Mouse (Mus musculus) R1 (cell line): ENCODE results near the gene Pld6.
A peak's percentile ranks its signal among the peaks of the same experiment; 100 is the strongest.

Source experiments
- DNase-seq: peaks from one replicate; pipeline ENCODE4 v3.0.0-alpha.2; 2018; ENCODE audit warnings: low read depth, low spot score

Gene Pld6

DNA sequence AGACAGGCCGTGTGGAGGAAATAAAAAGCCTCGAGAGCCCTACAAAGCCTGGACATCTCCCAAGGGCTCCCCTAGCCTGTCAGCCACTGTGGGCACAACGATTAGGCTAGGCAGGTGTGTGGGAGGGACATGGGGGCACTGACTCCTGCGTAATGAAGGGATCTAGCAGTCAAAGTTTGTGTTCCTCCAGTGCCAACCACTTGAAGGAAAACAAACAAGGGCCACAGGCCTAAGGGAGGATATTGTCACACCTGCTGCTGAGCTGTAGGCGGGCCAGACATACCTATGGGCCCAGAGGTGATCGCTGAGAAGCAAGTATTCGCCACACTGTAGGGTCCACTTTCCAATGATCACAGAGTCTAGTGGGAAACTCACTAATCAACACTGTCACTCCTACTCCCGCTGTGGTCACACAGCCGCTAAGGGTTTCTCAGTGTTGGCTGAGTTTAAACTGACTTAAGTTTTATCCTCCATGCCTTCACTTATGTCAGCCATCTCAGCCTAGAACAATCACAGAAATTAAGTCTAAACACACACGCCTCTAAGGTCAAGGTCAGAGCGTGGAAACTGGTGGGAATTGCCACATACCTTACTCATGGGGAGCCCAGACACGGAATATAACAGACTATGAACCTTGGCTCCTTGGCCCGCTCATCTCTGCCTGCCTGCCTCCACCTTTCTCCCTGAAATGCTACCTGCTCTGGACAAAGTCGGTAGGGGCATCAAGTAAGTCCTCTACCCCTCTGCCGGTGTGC lies 824 bp downstream of the Pld6 start:
- DNase-seq: peak; percentile 68

DNA sequence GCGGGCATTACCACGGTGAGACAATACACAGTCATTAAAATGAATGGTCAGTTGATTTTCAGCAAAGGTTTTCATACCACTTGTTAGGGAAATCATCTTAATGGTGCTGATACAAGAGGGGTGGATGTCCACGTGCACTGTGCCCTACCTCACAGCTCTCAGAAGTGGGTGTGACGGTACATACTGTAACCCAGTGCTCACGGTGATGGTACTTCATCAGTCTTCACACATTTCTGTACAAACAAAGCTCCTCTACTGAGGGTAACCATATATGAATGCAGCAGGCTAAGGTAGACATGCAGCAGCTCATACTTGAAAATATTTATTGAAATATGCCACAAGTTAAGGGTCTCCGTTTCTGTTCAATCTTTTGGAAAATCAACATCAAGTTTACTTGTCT lies 3.9 kb downstream of the Pld6 start:
- no peak for DNase-seq

DNA sequence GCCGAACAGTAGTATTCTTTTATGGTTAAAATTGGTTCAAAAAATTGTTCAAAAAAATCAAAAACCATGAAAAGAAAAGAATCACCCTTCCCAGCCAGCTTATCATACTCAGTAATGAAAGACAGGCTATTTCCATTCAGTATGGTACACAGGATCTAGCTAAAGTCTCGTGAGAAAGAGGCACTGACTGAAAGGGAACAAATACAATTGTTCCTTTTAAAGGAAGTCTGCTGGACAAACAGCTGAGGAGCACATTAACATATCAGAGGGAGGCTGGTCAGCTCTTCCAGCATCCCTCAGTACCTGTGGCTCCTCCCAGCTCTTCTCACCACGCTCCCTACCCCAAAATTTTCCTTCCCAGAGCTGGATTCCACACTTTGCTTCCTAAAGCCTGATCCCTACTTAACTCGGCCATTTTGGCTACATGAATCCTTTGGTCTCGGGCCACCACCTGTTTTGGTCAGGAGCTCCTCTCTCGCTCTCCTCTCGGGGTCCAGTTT lies 5.3 kb downstream of the Pld6 start:
- peak; percentile 69 for DNase-seq

DNA sequence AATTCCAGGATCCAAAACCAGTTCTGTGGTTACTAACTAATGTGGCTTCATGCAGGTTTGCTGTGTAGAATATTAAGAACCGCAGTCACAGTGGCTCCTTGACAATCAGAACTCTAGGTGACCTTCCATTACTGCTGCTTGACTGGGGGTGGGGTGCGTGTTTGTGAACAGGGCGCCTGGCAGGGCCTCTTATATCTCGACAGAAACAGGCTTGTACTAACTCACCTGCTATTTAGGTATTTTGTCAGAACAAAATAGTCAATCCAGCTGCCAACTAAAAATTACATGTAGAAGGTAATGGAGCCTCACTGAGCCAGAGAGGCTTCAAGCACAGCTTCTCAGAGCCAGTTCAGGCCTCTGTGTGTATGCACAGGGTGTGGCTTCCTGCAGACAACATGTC lies 7.2 kb downstream of the Pld6 start:
- DNase-seq: no peak

DNA sequence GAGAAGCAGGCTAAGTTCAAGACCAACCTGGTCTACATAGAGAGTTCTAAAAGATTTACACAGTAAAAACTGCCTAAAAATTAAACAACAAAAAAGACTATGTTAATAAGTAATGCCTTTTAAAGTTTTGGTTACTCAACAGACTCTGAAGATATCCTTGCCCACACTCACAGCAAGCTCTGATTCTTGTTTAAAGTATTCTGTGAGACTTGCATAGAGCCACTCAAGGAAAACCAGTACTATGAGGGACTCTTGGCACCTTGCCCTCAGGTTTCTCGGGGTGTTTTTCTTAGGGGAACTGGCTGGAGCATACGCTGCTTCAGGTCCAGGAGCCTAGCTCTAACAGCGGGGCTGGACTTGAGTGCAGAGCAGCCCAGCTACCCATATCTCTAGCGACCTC lies 8.0 kb downstream of the Pld6 start:
- no peak for DNase-seq

DNA sequence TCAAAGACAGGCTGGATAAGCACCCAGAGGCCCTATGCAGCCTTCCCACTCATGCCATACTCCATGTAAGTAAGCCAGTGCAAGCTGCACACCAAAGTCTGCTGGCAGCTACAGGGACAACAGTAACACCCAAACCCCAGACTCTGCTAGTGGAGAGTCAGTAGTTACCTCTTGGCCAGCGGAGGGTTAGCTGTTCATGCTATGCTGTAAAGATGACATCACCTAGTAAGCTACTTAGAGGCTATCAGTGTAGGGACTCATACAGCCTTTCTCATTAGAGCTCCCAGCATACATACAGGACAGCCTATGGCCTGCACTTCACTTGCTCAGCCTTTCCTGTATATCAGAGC lies 8.6 kb downstream of the Pld6 start:
- no peak for DNase-seq

DNA sequence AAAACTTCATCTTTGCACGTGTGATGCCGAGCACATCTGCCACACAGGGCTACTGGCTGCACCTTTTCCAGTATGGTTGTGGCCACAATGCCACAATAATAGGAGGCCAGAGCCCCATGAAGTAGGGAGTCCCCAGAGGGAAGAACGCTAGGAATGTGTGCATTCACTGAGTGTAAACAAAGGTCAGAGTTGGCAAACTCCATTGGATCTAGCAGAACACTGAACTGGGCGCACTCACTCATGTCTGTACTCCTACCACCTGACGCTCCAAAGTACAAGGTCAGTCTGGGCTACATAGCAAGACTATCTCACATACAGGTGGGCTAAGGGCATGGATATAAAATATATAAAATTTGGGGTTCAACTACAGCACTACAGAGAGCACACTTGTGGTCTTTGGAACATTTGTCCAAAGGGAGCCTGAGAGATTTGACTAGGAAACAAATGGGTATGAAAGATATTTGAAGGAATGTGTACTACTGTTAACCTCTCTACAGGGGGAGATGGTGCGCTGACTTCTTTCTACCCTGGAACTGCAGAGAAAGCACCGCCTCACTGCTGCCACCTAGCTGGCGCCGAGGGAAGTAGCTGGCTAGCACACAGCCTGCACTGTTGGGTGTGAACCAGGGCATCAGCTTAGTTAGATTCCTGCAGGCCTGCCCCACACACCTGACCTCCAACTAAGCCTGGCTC lies 9.1 kb downstream of the Pld6 start:
- DNase-seq: peak; percentile 91

DNA sequence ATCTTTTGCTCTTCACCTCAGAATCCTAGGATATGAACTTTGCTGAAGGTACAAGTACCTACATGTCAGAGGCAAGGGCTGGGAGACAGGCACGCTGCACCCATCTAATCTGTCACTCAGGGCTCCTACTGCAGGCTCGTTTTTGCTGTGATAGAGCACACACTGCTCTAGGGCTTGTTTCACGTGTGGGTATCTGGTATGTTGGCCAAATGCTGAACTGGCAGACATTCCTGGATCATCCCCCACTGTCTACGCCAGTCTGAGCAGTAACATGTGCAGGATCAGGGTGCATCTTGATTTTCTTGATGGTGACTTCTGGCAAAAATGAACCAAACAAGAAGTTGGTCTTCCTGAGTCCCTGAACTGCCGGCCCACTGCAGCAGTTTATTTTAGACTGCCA lies 10.2 kb downstream of the Pld6 start:
- DNase-seq: no peak

DNA sequence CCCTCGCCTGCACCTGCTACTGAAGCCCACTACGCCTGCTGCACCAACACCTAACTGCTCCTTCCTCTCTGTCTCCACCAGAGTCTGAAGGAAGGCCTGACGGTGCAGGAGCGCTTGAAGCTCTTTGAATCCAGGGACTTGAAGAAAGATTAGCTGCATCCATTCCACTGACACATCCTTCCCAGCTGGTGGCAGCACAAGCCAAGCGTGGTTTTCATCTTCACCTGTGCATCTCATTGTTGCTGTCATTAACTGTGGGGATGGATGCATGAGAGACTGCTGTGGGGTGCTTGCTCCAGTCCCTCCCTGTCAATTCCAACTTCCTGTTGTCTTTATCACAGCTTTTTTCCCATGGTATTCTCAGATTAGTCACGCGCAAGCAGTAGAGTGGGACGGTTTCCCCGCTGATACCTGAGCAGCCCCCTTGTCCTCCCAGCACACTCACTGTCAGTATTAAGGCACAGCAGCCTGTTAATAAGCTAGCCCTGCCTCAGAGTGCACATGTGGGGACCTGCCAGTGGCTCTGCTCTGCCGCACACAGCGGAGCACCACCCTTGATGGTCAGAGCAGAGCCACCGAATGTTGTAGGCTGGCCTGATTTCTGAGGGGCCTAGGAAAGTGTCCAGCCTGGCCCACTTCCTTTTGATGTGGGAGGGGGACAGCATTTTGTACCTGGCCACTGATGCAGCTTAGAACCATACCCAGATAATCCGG lies 11.9 kb downstream of the Pld6 start:
- no peak for DNase-seq

DNA sequence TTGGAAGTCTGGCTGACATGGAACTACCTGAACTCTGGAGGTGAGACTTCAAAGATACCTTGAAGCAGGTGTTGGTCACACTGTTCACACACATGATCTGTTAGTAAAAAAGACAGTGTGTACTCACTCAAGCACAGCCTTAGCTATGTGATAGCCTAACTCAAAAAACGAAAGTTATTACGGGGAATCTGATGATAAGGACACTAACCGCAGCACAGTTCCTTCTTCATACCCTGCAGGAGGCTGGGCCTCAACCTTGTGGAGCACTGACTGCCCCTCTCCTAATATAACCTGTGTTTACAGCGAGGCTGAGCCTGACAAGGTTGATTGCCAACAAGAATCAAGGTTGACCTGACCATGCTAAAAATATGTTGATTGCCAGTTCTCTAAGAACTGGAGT lies 12.9 kb downstream of the Pld6 start:
- DNase-seq: no peak

DNA sequence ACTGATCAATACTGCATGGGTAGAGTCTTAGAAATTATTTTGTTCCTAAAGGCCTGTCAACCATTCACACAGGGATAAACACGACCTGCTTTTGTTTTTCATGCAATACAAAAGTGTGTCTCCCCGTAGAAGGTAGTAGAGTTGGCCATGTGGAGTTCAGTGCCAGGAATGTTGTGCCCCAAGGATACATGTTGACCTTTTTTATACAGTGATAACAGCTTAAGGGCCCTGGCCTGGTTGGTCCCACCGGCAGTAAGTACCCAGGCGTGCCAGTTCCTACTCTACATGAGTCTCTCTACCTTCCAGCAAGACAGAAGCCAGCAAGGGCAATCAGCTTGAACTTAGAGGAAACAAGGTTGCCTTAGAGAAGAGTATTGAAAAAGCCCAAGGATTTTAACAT lies 14.5 kb downstream of the Pld6 start:
- DNase-seq: no peak

DNA sequence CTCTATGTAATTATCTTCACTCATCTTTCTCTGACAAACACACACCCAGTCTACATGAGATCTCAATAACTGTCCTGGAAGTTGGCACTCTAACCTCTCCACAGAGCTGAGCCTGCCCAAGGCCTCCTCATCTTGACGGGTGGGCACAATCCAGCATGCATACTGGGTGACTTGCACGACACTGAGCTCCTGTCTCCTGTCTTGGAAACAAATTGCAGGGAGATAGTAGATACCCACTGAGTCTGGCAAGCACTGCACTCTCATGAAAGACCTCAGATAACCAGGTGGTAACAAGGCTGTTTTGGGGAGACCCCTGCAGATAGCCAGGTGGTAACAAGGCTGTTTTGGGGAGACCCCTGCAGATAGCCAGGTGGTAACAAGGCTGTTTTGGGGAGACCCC lies 15.2 kb downstream of the Pld6 start:
- DNase-seq: no peak

DNA sequence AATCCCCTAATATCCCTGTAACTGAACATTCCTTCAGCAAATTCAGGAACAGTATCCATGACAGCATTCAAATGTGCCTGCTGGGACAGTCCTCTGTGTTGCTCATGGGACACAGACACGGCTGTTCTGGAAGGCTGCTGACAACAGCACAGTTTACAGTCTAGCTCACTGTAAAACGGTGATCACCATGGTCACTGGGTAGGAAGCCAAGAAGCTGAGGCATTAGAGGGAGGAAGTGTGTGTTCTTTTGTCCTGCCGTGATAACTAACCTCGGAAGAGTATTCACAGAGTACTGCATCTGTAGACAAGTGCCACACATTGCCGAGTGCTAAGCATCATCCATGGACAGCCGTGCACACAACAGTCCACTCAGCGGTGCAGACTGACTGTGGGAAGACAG lies 16.7 kb downstream of the Pld6 start:
- DNase-seq: no peak

DNA sequence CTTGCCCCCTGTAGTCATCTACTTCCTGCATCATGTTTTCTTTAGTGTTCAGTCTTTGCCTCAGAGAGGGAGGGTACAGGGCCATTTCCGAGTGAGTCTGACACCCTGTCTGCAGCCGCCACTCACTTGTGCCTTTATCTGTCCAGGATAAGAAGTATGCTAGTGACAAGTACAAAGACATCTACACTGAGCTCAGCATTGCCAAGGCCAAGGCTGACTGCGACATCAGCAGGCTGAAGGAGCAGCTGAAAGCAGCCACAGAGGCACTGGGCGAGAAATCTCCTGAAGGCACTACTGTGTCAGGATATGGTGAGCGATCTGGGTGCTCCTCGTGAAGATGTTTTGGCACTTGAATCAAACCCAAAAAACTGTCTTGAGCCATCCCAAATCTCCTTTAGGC lies 17.7 kb downstream of the Pld6 start:
- no peak for DNase-seq

DNA sequence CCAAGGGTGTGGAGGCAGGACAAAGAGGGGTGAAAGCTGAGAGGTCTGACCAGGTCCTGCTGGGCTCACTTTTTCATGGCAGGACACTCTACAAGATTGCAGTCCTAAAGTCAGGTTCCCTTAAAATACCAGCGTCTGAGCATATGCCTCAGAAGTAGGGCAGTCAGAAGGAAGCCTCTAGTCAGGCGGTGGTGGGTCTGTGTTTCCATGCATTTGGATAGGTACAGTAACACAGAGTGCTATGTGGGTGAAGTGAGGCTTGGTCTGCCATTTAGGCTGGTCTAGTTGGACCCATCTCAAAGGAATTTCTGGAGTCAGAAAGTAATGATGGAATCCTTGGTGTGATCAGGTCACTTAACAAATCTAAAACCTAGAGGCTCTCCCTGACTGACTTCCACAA lies 18.1 kb downstream of the Pld6 start:
- DNase-seq: no peak

DNA sequence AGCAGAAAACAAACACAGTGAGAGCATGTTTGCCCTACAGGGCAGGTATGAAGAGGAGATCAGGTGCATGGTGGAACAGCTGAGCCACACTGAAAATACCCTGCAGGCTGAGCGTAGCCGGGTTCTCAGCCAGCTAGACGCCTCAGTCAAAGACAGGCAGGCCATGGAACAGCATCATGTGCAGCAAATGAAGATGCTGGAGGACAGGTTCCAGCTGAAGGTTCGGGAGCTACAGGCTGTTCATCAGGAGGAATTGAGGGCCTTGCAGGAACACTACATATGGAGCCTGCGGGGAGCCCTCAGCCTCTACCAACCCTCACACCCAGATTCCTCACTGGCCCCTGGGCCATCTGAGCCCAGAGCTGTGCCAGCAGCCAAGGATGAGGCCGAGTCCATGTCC lies 26.6 kb downstream of the Pld6 start:
- no peak for DNase-seq

DNA sequence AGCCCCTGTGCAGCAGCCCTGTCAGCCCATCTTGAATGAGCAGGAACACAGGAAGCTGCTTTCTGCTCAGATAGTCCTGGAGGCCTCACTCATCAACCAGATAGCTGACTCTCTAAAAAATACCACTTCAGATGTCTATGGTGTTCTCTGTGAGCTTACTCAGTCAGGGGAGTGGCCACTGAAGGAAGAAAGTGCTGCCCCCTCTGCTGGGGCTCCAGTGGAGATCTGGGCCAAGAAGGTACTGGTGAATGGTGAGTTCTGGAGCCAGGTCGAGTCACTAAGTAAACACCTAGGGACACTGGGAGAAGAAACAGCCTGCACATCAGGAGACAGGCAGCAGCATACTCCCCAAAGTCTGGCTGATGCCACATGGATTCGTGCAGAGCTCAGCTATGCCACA lies 27.8 kb downstream of the Pld6 start:
- DNase-seq: no peak

DNA sequence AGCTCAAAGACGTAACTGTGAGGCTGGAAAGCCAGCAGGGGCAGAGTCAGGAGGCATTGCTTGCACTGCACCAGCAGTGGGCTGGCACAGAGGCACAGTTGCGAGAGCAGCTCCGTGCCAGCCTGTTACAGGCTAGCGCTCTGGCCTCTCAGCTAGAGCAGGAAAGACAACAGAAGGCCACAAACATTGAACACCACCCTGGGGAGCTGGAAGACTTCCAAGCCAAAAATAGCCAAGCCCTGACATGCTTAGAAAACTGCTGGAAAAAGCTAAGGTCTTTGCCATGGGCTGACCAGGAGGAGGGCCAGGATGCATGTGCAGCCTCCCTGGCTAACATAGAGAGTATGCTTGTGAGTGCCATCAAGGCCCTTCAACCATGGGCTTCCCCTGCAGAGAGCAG lies 28.3 kb downstream of the Pld6 start:
- DNase-seq: no peak

DNA sequence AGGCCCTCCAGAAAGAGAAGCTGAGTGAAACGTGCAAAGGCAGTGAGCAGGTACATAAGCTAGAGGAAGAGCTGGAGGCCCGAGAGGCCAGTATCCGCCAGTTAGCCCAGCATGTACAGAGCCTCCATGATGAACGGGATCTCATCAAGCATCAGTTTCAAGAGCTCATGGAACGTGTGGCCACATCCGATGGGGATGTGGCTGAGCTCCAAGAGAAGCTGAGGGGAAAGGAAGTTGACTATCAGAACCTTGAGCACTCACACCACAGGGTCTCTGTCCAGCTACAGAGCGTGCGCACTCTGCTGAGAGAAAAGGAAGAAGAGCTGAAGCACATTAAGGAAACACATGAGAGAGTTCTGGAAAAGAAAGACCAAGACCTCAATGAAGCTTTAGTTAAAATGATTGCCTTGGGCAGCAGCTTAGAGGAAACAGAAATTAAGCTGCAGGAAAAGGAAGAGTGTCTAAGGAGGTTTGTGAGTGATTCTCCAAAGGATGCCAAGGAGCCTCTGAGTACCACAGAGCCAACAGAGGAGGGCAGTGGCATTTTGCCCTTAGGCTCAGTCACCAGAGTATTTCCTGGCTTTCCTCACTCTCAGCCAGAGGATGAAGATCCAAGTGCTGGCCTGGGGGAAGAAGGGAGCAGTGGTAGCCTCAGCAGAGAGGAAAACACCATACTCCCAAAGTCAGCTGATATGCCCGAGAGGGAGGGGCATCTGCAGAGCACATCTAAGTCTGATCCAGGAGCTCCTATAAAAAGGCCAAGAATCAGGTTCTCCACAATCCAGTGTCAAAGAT lies 29.1 kb downstream of the Pld6 start:
- no peak for DNase-seq

DNA sequence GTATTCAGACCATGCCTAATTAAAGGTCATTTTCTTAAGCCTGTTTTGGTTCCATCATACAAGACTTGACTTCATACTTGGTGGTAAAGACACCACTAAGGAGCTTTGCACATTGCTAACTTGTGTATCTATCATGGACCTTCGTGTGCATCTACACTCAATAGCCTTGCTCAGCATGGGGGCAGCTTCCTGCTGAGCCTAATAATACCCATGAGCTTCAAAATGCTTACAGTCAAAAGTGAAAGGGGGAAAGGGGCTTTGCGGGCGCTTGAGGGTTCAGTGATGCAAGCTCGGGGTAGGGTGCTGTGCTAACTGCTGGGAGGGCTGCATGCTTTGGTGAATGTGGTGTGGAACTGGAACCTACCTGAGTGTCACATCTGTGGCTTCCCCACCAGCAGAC lies 31.1 kb downstream of the Pld6 start:
- DNase-seq: peak; percentile 53

DNA sequence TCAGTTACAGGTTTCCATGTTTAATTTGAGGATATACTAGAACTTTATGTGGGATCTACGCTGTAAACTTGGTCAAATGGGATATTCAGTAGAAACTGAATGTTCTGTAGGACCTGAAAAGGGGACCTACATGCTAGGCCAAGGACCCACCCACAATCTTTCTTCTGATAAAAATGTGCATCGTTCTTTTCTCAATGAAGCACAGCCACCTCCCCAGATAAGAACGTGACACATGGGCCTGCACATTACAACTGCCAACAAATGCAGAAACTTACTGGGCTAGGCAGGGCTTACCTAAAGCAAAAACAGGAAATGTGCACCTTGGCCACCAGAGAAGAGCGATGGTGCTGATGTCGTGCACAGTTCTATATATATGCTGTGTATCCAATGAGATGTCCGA lies 32.9 kb downstream of the Pld6 start:
- DNase-seq: no peak

DNA sequence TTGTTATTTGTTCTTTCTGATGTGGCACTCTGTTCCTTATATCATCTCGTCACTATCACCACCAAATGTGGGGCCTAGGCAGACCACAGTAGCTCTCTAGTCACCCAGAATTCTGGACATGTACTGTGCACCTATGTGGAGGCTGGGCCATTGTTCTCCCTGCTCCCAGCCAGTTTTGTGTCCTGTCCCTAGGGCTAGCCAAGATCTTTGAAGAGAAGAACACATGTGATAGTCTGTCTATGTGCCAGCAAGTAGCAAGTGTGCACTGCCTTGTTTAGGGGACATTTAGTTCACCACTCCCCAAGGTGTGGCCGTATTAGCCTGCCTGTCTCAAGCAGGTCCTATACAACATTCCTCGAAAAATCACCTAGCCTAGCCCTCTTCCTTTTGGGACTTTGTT lies 38.4 kb downstream of the Pld6 start:
- DNase-seq: no peak
